Mouse (Mus musculus) heart, embryonic 13.5 days (tissue): ENCODE measurements at regions not wholly inside any gene's neighbourhood (a gene's known extent, or its start where the extent isn't known, plus 50 kb on each side); places are given as distances from the start of the nearest gene placed in this dataset.

Source experiments
- ATAC-seq: fragments of 200-750 bp; cut with Nextera tagmentation; 2 replicates; pipeline ENCODE4 v1.8.0; 2017; ENCODE audit warnings: moderate TSS enrichment; ENCODE audit not compliant: insufficient number of reproducible peaks, low FRiP score, low TSS enrichment; ENCODE audit errors: extremely low read depth
- H3K27ac ChIP-seq: fragments of 300-500 bp; sonication (generic); replicated peaks from 2 replicates; pipeline ENCODE4 v1.5.1; 2015; ENCODE audit warnings: moderate library complexity, mild to moderate bottlenecking, inconsistent platforms
- H3K27me3 ChIP-seq: fragments of 300-500 bp; sonication (generic); replicated peaks from 2 replicates; pipeline ENCODE4 v1.6.1; 2015; ENCODE audit warnings: mild to moderate bottlenecking, inconsistent platforms
- H3K36me3 ChIP-seq: fragments of 300-500 bp; sonication (generic); 2 replicates; pipeline ENCODE4 v1.6.1; 2015; ENCODE audit warnings: mild to moderate bottlenecking, inconsistent platforms
- H3K4me1 ChIP-seq: fragments of 300-500 bp; sonication (generic); 2 replicates; pipeline ENCODE4 v1.6.1; 2015; ENCODE audit warnings: inconsistent platforms
- H3K4me2 ChIP-seq: fragments of 300-500 bp; sonication (generic); 2 replicates; pipeline ENCODE4 v1.6.1; 2015; ENCODE audit warnings: inconsistent platforms, mild to moderate bottlenecking, moderate library complexity
- H3K4me3 ChIP-seq: fragments of 300-500 bp; sonication (generic); 2 replicates; pipeline ENCODE4 v1.5.1; 2015; ENCODE audit warnings: moderate library complexity, mild to moderate bottlenecking, inconsistent platforms
- H3K9ac ChIP-seq: fragments of 300-500 bp; sonication (generic); 2 replicates; pipeline ENCODE4 v1.6.1; 2015; ENCODE audit warnings: inconsistent platforms, mild to moderate bottlenecking, moderate library complexity
- H3K9me3 ChIP-seq: fragments of 300-500 bp; sonication (generic); 2 replicates; pipeline ENCODE4 v1.6.1; 2016; ENCODE audit warnings: inconsistent platforms
- WGBS: fragments of 180-500 bp; shearing (Covaris S2); methylation state at CpG from one replicate; pipeline ENCODE4 v1.1.7; 2015; ENCODE audit warnings: mixed read lengths; 5-methylcytosine and 5-hydroxymethylcytosine counted together

- Histone ChIP-seq H3K36me3 (no peaks in the 10 kb centered on the region), H3K9me3 (no peaks in the 10 kb centered on the region), H3K9ac (no peak overlapping the region), H3K27ac (no peak overlapping the region), H3K4me1 (no peaks in the 10 kb centered on the region), H3K27me3 (no peaks in the 10 kb centered on the region), H3K4me3 (no peak overlapping the region), H3K4me2 (no peak overlapping the region)
- WGBS, result 69% methylated on average over 6 of the region's 6 CpGs
- ATAC-seq, result no peak
Observed at GRCm38 (mm10) chr15:11701246-11701645, 205.8 kb downstream of the Npr3 start.

GRCm38 (mm10) chr15:11699929-11700328, 207.2 kb downstream of the Npr3 start:
- no peaks in the 10 kb centered on the region for H3K27me3 ChIP-seq
- WGBS, result 78% methylated on average over 3 of the region's 3 CpGs
- no peak for ATAC-seq
- no peak overlapping the region for H3K27ac ChIP-seq
- no peak overlapping the region for H3K4me3 ChIP-seq
- H3K36me3 ChIP-seq, result no peaks in the 10 kb centered on the region
- H3K4me1 ChIP-seq, result no peaks in the 10 kb centered on the region
- H3K9me3 ChIP-seq, result no peaks in the 10 kb centered on the region
- H3K9ac ChIP-seq, result no peak overlapping the region
- H3K4me2 ChIP-seq, result no peak overlapping the region

GRCm38 (mm10) chr15:11697060-11697459, 210.0 kb downstream of the Npr3 start:
- no peak for ATAC-seq
- no peak overlapping the region for H3K27ac ChIP-seq
- WGBS, result 41% methylated on average over 3 of the region's 3 CpGs

GRCm38 (mm10) chr15:11693772-11694270, 213.3 kb downstream of the Npr3 start:
- Histone ChIP-seq H3K27me3 (no peaks in the 10 kb centered on the region), H3K27ac (no peak overlapping the region), H3K4me2 (no peak overlapping the region), H3K4me1 (no peaks in the 10 kb centered on the region), H3K9ac (no peak overlapping the region), H3K4me3 (no peak overlapping the region), H3K36me3 (no peaks in the 10 kb centered on the region), H3K9me3 (no peaks in the 10 kb centered on the region)
- no peak for ATAC-seq
- WGBS, result 75% methylated on average over 14 of the region's 14 CpGs

More at GRCm38 (mm10) chr15:11697060-11697459, 210.0 kb downstream of the Npr3 start:
- Histone ChIP-seq H3K9me3 (no peaks in the 10 kb centered on the region), H3K4me2 (no peak overlapping the region), H3K27me3 (no peaks in the 10 kb centered on the region), H3K4me1 (no peaks in the 10 kb centered on the region), H3K36me3 (no peaks in the 10 kb centered on the region), H3K9ac (no peak overlapping the region), H3K4me3 (no peak overlapping the region)

GRCm38 (mm10) chr15:11664839-11665379, 242.2 kb downstream of the Npr3 start:
- WGBS, result 80% methylated on average over 5 of the region's 5 CpGs
- no peak for ATAC-seq

GRCm38 (mm10) chr15:11655168-11655567, 251.9 kb downstream of the Npr3 start:
- H3K27me3 ChIP-seq, result no peaks in the 10 kb centered on the region
- H3K36me3 ChIP-seq, result no peaks in the 10 kb centered on the region
- no peak overlapping the region for H3K4me2 ChIP-seq
- H3K27ac ChIP-seq, result no peak overlapping the region
- WGBS, result 74% methylated on average over 3 of the region's 3 CpGs
- H3K4me3 ChIP-seq, result no peak overlapping the region
- ATAC-seq, result no peak
- H3K9me3 ChIP-seq, result no peaks in the 10 kb centered on the region
- no peaks in the 10 kb centered on the region for H3K4me1 ChIP-seq
- no peak overlapping the region for H3K9ac ChIP-seq

More at GRCm38 (mm10) chr15:11664839-11665379, 242.2 kb downstream of the Npr3 start:
- no peaks in the 10 kb centered on the region for H3K36me3 ChIP-seq
- no peak overlapping the region for H3K27ac ChIP-seq
- no peak overlapping the region for H3K4me2 ChIP-seq
- no peaks in the 10 kb centered on the region for H3K9me3 ChIP-seq
- H3K27me3 ChIP-seq, result no peaks in the 10 kb centered on the region
- H3K9ac ChIP-seq, result no peak overlapping the region
- no peak overlapping the region for H3K4me3 ChIP-seq
- H3K4me1 ChIP-seq, result no peaks in the 10 kb centered on the region

GRCm38 (mm10) chr15:11646241-11646640, 246.8 kb upstream of the Tars start:
- Histone ChIP-seq H3K4me2 (no peak overlapping the region), H3K4me1 (no peaks in the 10 kb centered on the region), H3K27me3 (no peaks in the 10 kb centered on the region), H3K36me3 (no peaks in the 10 kb centered on the region), H3K4me3 (no peak overlapping the region), H3K27ac (no peak overlapping the region), H3K9me3 (no peaks in the 10 kb centered on the region), H3K9ac (no peak overlapping the region)
- 76% methylated on average over 6 of the region's 6 CpGs for WGBS
- ATAC-seq, result no peak

GRCm38 (mm10) chr15:11644779-11645178, 245.3 kb upstream of the Tars start:
- H3K27ac ChIP-seq, result no peak overlapping the region

GRCm38 (mm10) chr15:11630654-11631053, 231.2 kb upstream of the Tars start:
- no peaks in the 10 kb centered on the region for H3K27me3 ChIP-seq
- no peak overlapping the region for H3K4me2 ChIP-seq
- no peak overlapping the region for H3K9ac ChIP-seq
- H3K27ac ChIP-seq, result no peak overlapping the region
- H3K4me1 ChIP-seq, result no peaks in the 10 kb centered on the region
- 69% methylated on average over 2 of the region's 2 CpGs for WGBS
- no peaks in the 10 kb centered on the region for H3K36me3 ChIP-seq
- no peak overlapping the region for H3K4me3 ChIP-seq
- ATAC-seq, result no peak
- H3K9me3 ChIP-seq, result no peaks in the 10 kb centered on the region

More at GRCm38 (mm10) chr15:11644779-11645178, 245.3 kb upstream of the Tars start:
- no peaks in the 10 kb centered on the region for H3K9me3 ChIP-seq
- H3K4me3 ChIP-seq, result no peak overlapping the region
- no peaks in the 10 kb centered on the region for H3K27me3 ChIP-seq
- 49% methylated on average over 7 of the region's 7 CpGs for WGBS
- no peaks in the 10 kb centered on the region for H3K36me3 ChIP-seq
- no peak for ATAC-seq
- H3K4me2 ChIP-seq, result no peak overlapping the region
- H3K9ac ChIP-seq, result no peak overlapping the region
- H3K4me1 ChIP-seq, result no peaks in the 10 kb centered on the region

GRCm38 (mm10) chr15:11626433-11626832, 227.0 kb upstream of the Tars start:
- Histone ChIP-seq H3K27me3 (no peaks in the 10 kb centered on the region), H3K9me3 (no peaks in the 10 kb centered on the region), H3K4me2 (no peak overlapping the region), H3K4me1 (no peaks in the 10 kb centered on the region), H3K36me3 (no peaks in the 10 kb centered on the region), H3K4me3 (no peak overlapping the region), H3K9ac (no peak overlapping the region), H3K27ac (no peak overlapping the region)
- WGBS, result 65% methylated on average over 9 of the region's 9 CpGs
- no peak for ATAC-seq

GRCm38 (mm10) chr15:11612416-11612815, 213.0 kb upstream of the Tars start:
- Histone ChIP-seq H3K4me1 (no peaks in the 10 kb centered on the region), H3K27me3 (no peaks in the 10 kb centered on the region), H3K36me3 (no peaks in the 10 kb centered on the region), H3K4me2 (no peak overlapping the region), H3K9ac (no peak overlapping the region), H3K9me3 (no peaks in the 10 kb centered on the region), H3K27ac (no peak overlapping the region), H3K4me3 (no peak overlapping the region)
- ATAC-seq, result no peak
- 33% methylated on average over 3 of the region's 3 CpGs for WGBS

GRCm38 (mm10) chr15:11610043-11610670, 210.7 kb upstream of the Tars start:
- Histone ChIP-seq H3K4me3 (no peak overlapping the region), H3K27me3 (no peaks in the 10 kb centered on the region), H3K9me3 (no peaks in the 10 kb centered on the region), H3K36me3 (no peaks in the 10 kb centered on the region), H3K4me1 (no peaks in the 10 kb centered on the region), H3K4me2 (no peak overlapping the region), H3K27ac (no peak overlapping the region), H3K9ac (no peak overlapping the region)
- ATAC-seq, result no peak
- WGBS, result 76% methylated on average over 3 of the region's 3 CpGs
